Mouse (Mus musculus) erythroblast, adult 5-6 weeks (primary cell): ENCODE measurements around the gene Olfr133. TPM values are rescaled to one million over a fixed set of nuclear protein-coding genes. Genes with fewer than 3 reads are reported as not detected.
"Not testable (repeated sequence)": the region's sequence is repeated elsewhere in the genome, so short reads cannot be mapped to it uniquely, and the experiment has no call there.

Experiments
- ATAC-seq: replicated peaks from 2 replicates; pipeline ENCODE4 v1.8.0; 2016; ENCODE audit warnings: moderate number of reproducible peaks, mild to moderate bottlenecking, moderate TSS enrichment, inconsistent platforms; ENCODE audit not compliant: poor library complexity, low FRiP score, severe bottlenecking
- total RNA-seq, 2 experiments: library from RNA; stranded (forward) in 1 of 2; stranded (reverse) in 1 of 2; fragments of 150-400 nt in 1 of 2; fragments of 200-764, 138-1000 nt in 1 of 2; gene quantifications; 2 replicates each; pipeline versions ENCODE4 v1.2.3 to v1.2.4; 2015 to 2017; ENCODE audit warnings: low replicate concordance in 2 of 2

Olfr133 gene
- total RNA-seq (2015; ENCODE audit: low replicate concordance) (not detected in 2 replicates), total RNA-seq (2017; ENCODE audit: low replicate concordance) (not detected in 2 replicates)

DNA sequence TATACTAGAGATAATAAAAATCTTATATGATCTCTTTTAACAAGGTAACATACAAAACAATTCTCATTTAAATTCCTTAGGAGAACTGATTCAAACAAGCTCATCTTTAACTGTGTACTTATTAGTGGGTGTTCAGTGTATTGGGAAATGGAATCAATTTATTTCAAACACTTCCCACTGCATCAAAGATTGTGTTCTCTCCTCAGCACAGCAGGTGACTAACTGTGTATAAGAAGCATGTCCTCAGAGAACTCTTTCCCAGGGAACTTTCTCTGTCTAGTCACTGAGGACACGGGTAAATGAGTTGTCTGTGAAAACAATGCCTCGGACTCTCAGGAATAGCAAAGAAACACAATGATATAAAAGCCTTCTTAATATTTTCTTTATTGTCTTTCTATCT, at the start of gene Olfr133:
Olfr133 (plus strand) TSS at position 301 of the 400 bp plus-strand sequence.
- ATAC-seq = no peak

DNA sequence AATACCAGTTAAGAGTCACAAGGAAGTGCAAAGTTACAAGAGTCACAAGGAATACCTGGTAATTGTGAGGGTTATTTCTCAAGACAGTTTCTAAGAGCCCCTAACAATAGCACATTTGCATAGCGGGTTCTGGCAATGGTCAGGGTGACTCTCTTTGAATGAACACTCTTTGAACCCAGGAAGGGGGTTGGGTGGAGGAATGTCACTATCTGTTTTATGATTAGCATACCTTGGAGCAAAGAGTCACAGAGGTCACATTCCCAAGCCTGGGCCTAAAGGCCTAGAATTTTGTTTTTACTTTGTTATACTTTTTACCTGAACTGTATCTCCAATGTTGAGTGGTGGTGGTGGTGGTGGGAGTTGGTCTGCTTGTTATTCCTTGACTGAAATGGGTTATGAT, 20.9 kb upstream of the Olfr133 start:
- ATAC-seq = not testable (repeated sequence)

DNA sequence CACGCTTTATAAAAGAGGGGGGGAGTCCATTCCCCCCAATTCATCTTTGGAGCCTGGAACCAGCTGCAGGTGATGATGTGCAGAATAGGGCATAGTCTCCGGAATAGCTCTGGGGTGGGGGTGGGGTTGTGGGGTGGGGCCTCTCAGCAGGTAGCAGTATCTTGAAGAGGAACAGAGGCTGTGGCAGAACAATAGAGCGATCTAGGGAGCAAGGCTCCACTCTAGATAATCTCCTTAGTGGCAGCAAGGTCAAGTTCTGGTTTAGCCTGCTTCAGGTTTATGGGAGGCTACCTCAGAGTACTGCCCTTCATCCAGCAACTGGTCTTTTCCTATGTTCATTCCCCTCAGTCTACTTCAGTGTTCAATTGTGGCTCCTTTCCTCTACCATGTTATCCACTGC, 19.7 kb upstream of the Olfr133 start:
- ATAC-seq = not testable (repeated sequence)

DNA sequence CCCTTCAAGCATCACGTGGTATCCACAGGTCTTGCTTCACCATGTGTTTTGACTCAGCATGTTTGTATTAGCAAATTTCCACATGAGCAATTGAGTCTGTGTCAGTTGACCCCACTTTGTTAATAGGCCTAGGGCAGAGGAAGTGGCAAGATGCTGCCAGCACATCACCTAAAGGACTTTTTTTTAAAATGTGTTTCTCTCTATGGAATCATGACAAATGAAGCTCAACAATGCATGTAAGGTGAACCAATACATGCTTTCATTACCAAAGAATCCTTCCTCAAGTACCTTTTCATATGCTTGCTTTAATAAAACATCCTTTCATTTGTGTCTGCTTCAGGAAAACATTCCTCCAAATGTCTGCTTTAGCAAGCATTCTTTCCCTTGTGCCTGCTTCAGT, 10.7 kb upstream of the Olfr133 start, which contains the start of gene Olfr132:
Olfr132 (minus strand) TSS at position 101 of the 400 bp plus-strand sequence.
- no peak for ATAC-seq

DNA sequence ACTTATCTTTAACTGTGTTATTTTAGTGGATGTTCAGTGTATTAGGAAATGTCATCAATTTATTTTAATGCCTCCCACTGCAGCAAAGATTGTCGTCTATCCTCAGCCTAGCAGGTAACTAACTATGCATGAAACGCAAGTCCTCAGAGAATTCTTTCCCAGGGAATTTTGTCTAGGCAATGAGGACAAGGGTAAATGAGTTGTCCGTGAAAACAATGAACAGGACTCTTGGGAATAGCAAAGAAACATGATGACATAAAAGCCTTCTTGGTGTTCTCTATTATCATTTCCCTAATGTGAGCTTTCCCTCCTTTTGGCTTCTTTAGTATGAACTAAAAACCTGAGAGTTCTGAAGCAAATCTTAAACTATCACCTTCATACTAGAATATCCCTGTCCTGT, 26.0 kb downstream of the Olfr133 start, which contains the start of gene Olfr134:
Olfr134 (plus strand) TSS at position 301 of the 400 bp plus-strand sequence.
- ATAC-seq = no peak

Other genes with a start within 250 kb of the Olfr133 start
- gene Olfr127, start 244.8 kb upstream of the Olfr133 start, total RNA-seq (2015; ENCODE audit: low replicate concordance) = not detected in 2 replicates
- gene Olfr127, start 244.8 kb upstream of the Olfr133 start, total RNA-seq (2017; ENCODE audit: low replicate concordance) = 0.14 TPM in 1 of 2 replicates, not detected in the other
- gene Olfr128, start 224.7 kb upstream of the Olfr133 start, total RNA-seq (2015; ENCODE audit: low replicate concordance) = not detected in 2 replicates
- gene Olfr128, start 224.7 kb upstream of the Olfr133 start, total RNA-seq (2017; ENCODE audit: low replicate concordance) = not detected in 2 replicates
- not detected in 2 replicates for gene Olfr761, start 192.2 kb upstream of the Olfr133 start, total RNA-seq (2015; ENCODE audit: low replicate concordance)
- not detected in 2 replicates for gene Olfr761, start 192.2 kb upstream of the Olfr133 start, total RNA-seq (2017; ENCODE audit: low replicate concordance)
- not detected in 2 replicates for gene Olfr129, start 85.2 kb upstream of the Olfr133 start, total RNA-seq (2015; ENCODE audit: low replicate concordance)
- not detected in 2 replicates for gene Olfr129, start 85.2 kb upstream of the Olfr133 start, total RNA-seq (2017; ENCODE audit: low replicate concordance)
- gene Olfr130, start 81.4 kb upstream of the Olfr133 start, total RNA-seq (2015; ENCODE audit: low replicate concordance) = not detected in 2 replicates
- not detected in 2 replicates for gene Olfr130, start 81.4 kb upstream of the Olfr133 start, total RNA-seq (2017; ENCODE audit: low replicate concordance)
- gene Olfr131, start 56.6 kb upstream of the Olfr133 start, total RNA-seq (2015; ENCODE audit: low replicate concordance) = not detected in 2 replicates
- gene Olfr131, start 56.6 kb upstream of the Olfr133 start, total RNA-seq (2017; ENCODE audit: low replicate concordance) = not detected in 2 replicates
- gene Olfr132, start 10.8 kb upstream of the Olfr133 start, total RNA-seq (2015; ENCODE audit: low replicate concordance) = not detected in 2 replicates
- gene Olfr132, start 10.8 kb upstream of the Olfr133 start, total RNA-seq (2017; ENCODE audit: low replicate concordance) = not detected in 2 replicates
- not detected in 2 replicates for gene Olfr134, start 26.1 kb downstream of the Olfr133 start, total RNA-seq (2015; ENCODE audit: low replicate concordance)
- not detected in 2 replicates for gene Olfr134, start 26.1 kb downstream of the Olfr133 start, total RNA-seq (2017; ENCODE audit: low replicate concordance)
- gene Olfr135, start 59.1 kb downstream of the Olfr133 start, total RNA-seq (2015; ENCODE audit: low replicate concordance) = not detected in 2 replicates
- not detected in 2 replicates for gene Olfr135, start 59.1 kb downstream of the Olfr133 start, total RNA-seq (2017; ENCODE audit: low replicate concordance)
- not detected in 2 replicates for gene Olfr138, start 115.8 kb downstream of the Olfr133 start, total RNA-seq (2015; ENCODE audit: low replicate concordance)
- not detected in 2 replicates for gene Olfr138, start 115.8 kb downstream of the Olfr133 start, total RNA-seq (2017; ENCODE audit: low replicate concordance)
- gene Olfr137, start 162.3 kb downstream of the Olfr133 start, total RNA-seq (2015; ENCODE audit: low replicate concordance) = not detected in 2 replicates
- gene Olfr137, start 162.3 kb downstream of the Olfr133 start, total RNA-seq (2017; ENCODE audit: low replicate concordance) = not detected in 2 replicates
- not detected in 2 replicates for gene Olfr136, start 184.6 kb downstream of the Olfr133 start, total RNA-seq (2015; ENCODE audit: low replicate concordance)
- 0.34 TPM in 1 of 2 replicates, not detected in the other for gene Olfr136, start 184.6 kb downstream of the Olfr133 start, total RNA-seq (2017; ENCODE audit: low replicate concordance)